Mouse (Mus musculus): Measurements from ENCODE around the gene Olfr1089.

- TF ChIP-seq ZC3H11A (IDR thresholded peaks at IDR 0.05; ENCODE audit: borderline replicate concordance, low read depth, low read length) (no peak), CHD2 (IDR thresholded peaks at IDR 0.05; ENCODE audit: low read depth, low read length) (no peak), ZNF384 (IDR thresholded peaks at IDR 0.05; ENCODE audit: low read depth, low read length) (no peak), HCFC1 (IDR thresholded peaks at IDR 0.05; ENCODE audit: borderline replicate concordance, insufficient read depth, low read length) (no peak), MAFK (IDR thresholded peaks at IDR 0.05; ENCODE audit: insufficient read depth, low read depth, low read length) (no peak)
These were observed 48.7 kb upstream of the Olfr1089 start, which contains the start of gene Olfr1093 for GRCm38 (mm10) chr2:86782179-86782578.
